Mouse (Mus musculus) left cerebral cortex, postnatal 36 days (tissue): Measurements from ENCODE around the gene Tctex1d2. TPM values are rescaled to one million over a fixed set of nuclear protein-coding genes. Genes with fewer than 3 reads are reported as not detected.
A peak's percentile ranks its signal among the peaks of the same experiment; 100 is the strongest.

Experiments
- DNase-seq, 2 experiments: peaks; one replicate each; pipeline ENCODE4 v3.0.0; 2021 to 2022; ENCODE audit warnings: low spot score in 2 of 2, mixed read lengths in 1 of 2
- intact Hi-C: fragments of 180-260 bp; cut with DNase I; formaldehyde crosslinking; loops from one replicate; pipeline ENCODE4 v1.15.1; 2025
- total RNA-seq, 2 experiments: library from RNA; stranded (reverse); gene quantifications; 2 replicates each; pipeline ENCODE4 v1.2.3; 2021

Tctex1d2 gene
- 10 to 100 TPM; 14.6 TPM for total RNA-seq

DNA sequence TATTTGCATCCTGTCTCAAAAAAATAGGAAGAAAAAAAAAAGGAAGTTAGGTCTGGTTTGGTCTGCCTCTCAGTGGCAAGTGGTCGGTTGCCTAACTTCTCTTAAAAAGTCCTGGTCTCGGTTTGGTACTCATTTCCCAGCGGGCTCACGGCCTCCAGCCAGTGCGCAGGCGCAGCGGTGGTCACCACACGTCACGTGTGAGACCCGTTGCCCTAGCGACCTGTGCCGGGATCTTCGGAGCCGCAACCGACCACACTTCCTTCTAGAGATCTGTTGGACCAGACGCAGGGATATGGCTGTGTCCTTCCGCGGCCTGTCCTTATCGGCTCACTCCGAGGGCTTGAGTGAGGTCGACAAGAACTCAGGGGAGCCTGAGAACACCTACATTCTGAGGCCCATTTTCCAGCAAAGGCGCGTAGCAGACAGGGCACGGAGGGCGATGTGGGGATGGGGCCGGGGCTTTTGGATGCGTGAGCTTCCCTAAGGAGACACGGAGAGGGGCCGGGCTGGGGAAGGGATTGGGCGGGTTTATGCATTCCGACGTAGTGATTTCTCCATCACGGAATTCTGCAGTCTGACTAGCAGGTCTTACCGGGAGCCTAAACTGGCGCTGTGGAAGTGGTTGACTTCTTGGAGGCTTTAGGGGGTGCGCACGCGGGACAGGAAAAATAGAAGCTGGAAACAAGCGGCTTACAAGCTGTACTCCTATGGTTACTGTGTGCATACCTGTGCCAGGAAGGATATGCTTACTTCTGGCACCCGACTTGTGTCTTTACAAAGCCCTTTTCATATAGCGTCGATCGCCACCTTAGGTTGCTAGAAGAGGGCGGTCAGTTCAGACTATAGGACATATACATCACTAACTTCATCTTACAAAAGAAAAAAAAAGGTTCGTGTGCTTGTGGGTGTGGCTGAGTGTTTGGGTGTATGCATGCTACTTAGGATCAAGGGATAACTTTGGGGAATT, at the start of gene Tctex1d2:
Tctex1d2 (plus strand) TSS at position 186 of the 967 bp plus-strand sequence.
- DNase-seq = peak; percentile 92
- intact Hi-C loops = no loop called here

- DNase-seq = no peak
- intact Hi-C loops = no loop called here
Measured at GRCm38 (mm10) chr16:32371351-32371750, 48.2 kb upstream of the Tctex1d2 start.

DNA sequence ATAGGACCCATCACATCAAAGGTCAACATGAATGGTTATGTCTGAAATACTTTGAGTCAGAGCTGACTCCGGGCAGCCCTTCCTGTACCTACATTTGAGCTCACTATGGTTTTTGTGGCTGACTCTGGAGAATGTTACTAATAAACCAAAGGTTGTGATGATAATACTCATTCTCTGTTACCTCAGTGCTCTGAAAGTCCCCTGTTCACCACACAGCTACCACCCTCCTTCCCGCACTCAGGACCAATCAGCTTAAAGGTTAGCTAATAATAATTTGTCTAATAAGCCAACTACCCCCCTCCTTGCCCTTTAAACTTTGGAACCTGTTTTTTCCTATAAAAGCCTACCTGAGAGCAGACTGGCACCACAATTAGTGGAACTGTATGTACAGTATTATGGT, 39.9 kb upstream of the Tctex1d2 start:
- intact Hi-C loops = no loop called here
- no peak for DNase-seq

DNA sequence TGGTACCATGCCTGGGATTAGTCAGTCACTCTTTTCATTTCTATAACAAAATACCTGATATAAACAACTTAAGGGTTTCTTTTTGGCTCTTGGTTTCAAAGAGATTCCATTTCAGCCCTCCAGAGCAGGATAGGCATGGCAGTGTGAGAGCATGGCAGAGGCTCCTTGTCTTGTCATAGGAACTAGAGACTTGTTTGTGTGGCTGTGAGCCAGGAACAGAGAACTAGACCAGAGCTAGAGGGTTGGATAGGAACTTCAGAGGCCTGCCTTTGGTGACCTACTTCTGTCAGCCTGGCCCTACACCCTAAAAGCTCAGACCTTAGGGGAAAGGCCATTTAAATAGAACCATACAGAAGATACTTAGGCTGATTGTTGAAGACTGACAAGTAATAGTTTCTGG, 36.6 kb upstream of the Tctex1d2 start:
- intact Hi-C loops = no loop called here
- no peak for DNase-seq

- intact Hi-C loops = no loop called here
- DNase-seq = no peak
Measured at GRCm38 (mm10) chr16:32384885-32385284, 34.6 kb upstream of the Tctex1d2 start.

GRCm38 (mm10) chr16:32386826-32387225, 32.7 kb upstream of the Tctex1d2 start:
- intact Hi-C loops = no loop called here
- DNase-seq = no peak

- intact Hi-C loops = no loop called here
- DNase-seq = no peak
Measured at GRCm38 (mm10) chr16:32389049-32389448, 30.5 kb upstream of the Tctex1d2 start.

DNA sequence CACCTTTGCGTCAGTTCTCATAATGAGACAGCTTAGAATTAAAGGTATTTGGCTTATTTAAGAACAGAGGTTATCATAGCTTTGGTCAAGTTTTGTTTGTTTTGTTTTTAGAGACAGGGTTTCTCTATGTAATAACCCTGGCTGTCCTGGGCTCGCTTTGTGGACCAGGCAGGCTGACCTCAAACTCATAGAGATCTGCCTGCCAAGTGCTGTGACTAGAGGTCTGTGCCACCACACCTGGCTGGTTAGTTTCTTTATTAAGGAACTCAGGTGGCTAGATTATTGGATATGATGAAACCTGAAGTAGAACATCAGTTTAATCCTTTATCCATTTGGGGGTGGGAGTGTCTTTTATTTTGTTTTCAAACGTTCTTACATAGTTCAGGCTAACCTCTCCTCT, 29.7 kb upstream of the Tctex1d2 start:
- DNase-seq = no peak
- intact Hi-C loops = no loop called here

DNA sequence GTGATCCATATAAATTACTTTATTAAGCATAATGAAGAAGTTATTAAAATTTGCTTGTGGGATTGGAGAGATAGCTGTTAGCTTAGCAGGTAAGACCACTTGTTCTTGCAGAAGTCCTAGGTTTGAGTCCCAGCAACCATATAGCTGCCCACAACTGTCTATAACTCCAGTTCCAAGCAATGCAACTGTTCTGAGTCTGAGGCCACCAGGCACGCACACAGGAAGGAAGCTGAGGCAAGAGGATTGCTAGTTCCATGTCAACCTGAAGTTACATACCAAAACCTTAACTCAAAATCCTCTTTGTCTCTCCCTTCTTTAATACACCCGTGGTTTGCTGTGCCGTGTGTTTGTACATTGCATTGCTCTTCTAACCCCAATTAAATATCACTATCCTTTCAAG, 28.6 kb upstream of the Tctex1d2 start:
- no peak for DNase-seq
- intact Hi-C loops = no loop called here

DNA sequence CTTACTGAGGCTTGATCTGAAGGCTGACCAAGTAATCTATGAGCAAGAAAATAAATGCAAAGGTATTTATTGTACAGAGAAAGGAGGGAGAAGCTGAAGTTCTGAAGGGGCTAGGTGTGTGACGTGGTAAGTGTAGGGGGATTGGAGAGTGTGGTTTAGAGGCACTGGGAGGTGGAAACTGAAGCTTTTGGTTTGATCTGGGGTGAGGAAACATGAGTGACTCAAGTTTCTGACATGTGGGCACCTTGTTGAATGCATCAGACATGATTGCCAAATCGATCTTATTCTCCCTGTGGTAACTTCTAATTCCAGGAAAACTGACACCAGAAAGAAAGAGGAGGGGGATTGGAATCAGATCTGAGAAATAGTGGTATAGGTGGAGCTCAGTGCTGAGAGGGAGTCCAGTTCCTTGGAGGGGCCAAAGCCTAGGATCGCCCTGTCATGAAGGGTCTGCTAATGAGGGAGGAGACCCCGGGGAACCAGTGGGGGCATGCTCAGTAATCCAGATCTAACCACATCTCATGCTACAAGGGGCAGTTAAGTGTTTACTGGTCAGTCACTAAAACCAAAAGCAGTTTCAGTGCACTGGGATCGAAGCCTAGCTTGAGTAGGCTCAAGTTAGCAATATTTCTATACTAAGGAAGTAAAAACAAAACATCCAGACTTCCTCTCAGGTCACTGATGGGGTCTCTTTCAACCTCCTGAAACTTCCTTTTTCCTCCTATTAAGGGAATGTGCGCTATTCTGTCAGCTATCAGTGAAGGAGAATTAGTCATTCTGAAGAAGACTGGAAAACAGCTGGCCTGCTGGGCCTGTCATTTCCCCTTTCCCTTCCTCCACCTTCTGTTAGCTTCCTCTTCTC, 23.6 kb upstream of the Tctex1d2 start:
- DNase-seq = no peak
- intact Hi-C loops = no loop called here

- intact Hi-C loops = no loop called here
- DNase-seq = no peak
Measured at GRCm38 (mm10) chr16:32396541-32396835, 23.0 kb upstream of the Tctex1d2 start.

GRCm38 (mm10) chr16:32398206-32398605, 21.3 kb upstream of the Tctex1d2 start:
- intact Hi-C loops = no loop called here
- no peak for DNase-seq

DNA sequence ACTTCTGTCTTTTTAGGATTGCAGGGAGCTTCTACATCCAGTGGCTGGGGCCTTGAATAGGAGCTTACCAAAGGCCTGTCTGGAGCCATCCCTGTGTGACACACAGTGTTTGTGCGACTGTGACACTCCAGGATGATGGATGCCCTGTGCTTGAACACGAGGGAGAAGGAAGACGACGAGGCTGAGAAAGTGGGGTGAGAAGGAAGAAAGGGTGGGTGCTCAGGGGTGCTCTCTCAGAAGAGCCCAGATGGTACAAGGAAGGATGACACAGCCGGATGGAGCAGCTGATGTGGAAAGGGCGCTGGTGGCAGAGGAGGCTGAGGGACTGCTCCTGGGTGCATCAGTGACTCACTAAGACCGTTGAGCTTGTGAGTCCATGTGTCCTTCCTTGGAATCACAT, 19.2 kb upstream of the Tctex1d2 start, which contains the start of gene Tm4sf19:
Tm4sf19 (plus strand) TSS at position 240 of the 400 bp plus-strand sequence.
- DNase-seq = no peak
- intact Hi-C loops = no loop called here

- DNase-seq = no peak
- intact Hi-C loops = no loop called here
Measured at GRCm38 (mm10) chr16:32401335-32401965, 18.1 kb upstream of the Tctex1d2 start.

DNA sequence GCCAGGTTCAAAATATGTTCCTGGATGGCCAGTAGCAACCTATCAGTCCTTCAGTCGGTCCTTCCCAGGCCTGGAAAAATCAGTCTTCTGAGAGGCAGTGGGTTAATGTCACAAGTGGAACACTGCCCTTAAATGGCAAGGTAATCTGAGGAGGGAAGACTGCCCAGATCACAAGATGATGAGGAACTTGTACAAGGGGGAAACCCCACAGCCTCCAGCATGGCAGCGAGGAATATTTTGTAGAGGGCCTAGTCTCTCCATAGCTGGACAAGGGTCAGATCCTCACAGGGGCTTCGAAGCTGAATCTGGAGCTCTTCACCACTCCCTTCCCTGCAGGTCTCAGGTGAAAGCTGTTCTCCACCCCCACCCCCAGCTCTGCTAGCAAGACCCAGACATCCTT, 16.7 kb upstream of the Tctex1d2 start:
- intact Hi-C loops = no loop called here
- no peak for DNase-seq

DNA sequence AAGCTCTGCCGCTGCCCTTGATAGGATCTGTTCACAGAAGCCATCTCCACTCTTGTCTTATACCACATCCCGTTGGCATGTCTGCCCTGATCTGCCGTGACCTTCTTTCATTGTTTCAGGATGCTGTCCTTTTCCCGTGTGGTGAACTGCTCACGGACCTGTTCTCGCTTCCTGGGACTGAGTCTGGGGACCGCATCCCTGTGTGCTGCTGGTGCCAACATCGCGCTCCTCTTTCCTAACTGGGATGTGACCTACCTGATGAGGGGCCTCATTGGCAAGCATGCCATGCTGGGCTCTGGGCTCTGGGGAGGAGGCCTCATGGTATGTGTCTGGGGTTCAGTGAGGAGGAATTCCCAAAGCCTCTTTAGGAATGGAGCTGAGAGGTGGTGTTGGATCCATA, 13.8 kb upstream of the Tctex1d2 start:
- intact Hi-C loops = no loop called here

DNA sequence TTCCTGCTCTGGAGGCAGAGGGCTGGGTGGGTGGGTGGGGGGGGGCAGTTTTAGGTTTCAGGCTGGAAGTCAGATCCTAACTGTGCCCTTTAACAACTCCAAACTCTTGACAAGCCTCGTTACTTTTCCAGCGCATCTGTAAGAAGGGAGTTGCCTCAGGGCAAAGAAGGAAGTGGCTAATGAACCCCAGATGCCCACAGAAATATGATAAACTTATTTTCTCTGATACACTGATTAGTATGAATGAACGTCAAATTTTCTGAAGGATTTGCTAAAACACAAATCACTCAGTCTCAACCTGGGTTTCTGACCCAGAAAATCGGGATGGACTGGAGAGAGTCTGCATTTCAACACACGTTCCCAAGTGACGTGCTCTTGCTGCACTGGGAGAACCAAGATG, 12.8 kb upstream of the Tctex1d2 start:
- intact Hi-C loops = no loop called here
- no peak for DNase-seq

More for the DNA sequence above, 13.8 kb upstream of the Tctex1d2 start:
- no peak for DNase-seq

DNA sequence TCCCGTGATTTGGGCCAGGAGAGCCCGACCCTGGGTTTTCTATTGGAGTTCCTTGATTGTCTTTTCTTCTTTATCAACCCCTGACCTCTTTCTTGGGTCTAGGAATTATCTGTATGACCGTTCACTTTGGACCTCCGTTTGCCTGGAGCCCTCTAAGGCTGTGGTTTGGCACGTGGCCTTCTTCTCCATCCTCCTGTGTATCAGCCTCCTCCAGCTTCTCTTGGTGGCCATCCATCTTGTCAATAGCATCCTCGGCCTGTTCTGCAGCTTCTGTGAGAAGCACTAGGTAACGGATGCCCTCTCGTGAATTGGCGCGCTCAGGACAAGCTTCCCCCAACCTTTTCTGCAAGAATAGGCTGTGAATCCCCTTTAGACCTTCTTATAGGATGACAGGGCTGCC, 11.8 kb upstream of the Tctex1d2 start:
- intact Hi-C loops = no loop called here
- DNase-seq = no peak

GRCm38 (mm10) chr16:32417457-32417856, 2.0 kb upstream of the Tctex1d2 start:
- intact Hi-C loops = no loop called here
- DNase-seq = no peak

GRCm38 (mm10) chr16:32427506-32427905, 8.0 kb downstream of the Tctex1d2 start:
- intact Hi-C loops = no loop called here
- DNase-seq = no peak
